Mouse (Mus musculus) kidney, adult 18-20 months (tissue): ENCODE results near the gene Tagap1.
"Not testable (repeated sequence)": the region's sequence is repeated elsewhere in the genome, so short reads cannot be mapped to it uniquely, and the experiment has no call there.

Experiments
- DNase-seq: peaks from one replicate; pipeline ENCODE4 v3.0.0; 2021

The Tagap1 gene

DNA sequence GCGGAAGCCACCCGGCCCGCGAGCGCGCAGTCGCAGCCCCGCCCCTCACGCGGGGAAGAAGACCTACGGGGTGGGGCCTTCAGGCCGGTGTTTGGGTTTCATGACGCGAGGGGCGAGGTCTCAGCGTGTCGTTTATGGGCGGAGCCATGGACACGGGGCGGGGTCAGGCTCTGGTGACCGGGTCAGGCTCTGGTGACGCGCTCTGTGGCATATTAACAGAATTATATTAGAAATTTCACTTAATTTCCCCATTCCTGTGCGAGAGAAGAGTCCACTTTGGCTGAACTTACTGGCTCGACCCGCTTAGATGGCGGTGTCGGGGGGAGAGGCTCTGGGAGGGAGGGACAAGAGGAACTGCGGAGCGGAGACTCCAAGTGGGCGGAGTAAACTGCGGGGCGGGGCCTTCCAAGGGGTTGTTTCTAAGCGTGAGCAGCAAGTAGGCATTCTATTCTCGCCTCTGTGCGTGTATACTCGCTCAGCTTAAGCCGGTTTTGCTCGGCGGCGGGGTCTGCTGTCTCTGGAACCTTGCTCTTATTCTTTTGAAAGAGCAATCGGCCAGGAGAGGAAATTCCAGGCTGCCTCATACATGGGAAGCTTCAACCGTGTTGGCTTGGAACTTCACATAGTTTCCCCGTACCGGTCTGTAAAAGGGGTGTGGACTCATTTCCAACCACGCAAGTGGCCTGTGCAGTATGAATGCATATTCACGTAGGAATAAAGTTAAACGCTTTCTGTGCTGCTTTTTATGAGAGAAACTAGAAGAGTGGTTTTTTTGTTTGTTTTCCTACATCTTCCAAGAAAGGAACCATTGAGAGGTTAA is 435 bp upstream of the Tagap1 start:
- peak; percentile 72 for DNase-seq

DNA sequence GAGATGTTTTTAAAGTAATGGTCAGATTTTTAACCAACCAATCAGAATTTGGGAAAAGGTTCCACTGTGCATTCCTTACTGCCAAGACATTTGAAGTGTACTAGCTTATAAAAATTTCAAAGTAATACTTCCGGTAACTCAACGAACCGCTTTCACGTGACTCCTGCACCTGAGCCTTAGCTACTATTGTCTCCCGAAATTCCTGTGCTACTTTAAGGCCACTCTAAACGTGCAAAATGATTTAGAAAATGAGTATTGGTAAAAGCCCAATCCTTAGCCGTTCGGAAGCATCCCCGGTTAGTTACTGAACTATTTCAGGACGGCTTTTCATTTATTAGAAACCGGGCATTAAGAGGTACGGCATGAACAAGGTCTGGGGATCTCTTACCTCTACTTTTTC is 607 bp downstream of the Tagap1 start:
- not testable (repeated sequence) for DNase-seq

DNA sequence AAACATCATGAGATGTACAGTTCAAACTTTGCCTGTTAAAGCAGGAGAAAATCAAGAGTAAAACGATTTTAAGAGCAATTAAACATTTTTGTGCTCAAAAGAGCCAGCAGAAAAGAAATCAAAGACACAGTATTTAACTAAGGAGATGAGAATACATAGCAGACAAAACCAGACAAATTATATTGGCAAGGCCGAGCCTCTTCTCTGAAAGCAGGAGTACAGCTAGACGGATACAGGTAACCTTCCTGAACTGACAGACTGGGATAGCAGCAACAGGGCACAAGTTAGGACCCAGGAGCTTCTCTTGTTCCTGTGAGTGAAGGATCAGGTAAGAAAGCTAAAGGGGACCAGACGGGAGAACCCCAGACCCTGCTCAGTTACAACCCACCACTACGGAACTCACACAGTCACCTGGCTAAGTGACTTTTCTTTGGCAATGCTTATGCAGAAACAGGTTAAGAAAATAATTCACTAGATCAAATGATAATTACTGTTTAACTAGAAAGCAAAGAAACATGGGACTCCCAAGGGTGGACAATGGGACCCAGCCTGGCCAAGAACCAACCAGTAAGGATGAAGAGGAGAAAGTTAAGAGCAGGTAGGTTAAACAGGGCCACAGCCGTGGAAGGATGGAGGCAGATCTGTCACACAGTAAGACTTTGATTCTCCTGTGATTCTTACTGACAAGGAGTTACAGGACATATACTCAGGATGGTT is 1.3 kb downstream of the Tagap1 start:
- peak; percentile 47 for DNase-seq

GRCm38 (mm10) chr17:6958881-6959280 is 2.1 kb downstream of the Tagap1 start:
- not testable (repeated sequence) for DNase-seq

DNA sequence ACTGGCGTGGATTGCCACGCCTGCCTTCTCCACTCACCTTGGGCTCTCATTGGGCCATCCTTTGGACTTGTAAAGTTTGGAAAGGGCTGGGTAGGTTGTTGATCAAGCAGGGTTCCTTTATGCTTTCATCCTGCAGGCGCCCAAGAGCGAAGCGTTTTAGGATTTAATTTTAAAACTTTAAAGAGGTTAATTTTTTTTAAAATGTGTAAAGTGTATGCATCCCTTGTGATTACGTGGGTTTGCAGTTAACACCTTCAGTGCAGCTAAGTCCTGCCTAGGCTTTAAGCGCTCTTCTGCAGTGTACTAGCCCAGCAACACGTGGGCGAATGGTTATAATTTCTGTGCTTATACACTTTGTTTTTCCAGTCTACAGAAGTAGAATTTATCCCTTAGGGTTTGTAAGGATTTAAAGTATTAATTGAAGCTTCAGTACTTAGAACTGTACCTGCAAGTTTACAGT is 12.2 kb downstream of the Tagap1 start:
- not testable (repeated sequence) for DNase-seq

- peak; percentile 91 for DNase-seq
These were observed 12.8 kb downstream of the Tagap1 start, which contains the start of gene Rsph3b for GRCm38 (mm10) chr17:6947984-6948768. Gene Rsph3b (minus strand): TSS chr17:6948682.

DNA sequence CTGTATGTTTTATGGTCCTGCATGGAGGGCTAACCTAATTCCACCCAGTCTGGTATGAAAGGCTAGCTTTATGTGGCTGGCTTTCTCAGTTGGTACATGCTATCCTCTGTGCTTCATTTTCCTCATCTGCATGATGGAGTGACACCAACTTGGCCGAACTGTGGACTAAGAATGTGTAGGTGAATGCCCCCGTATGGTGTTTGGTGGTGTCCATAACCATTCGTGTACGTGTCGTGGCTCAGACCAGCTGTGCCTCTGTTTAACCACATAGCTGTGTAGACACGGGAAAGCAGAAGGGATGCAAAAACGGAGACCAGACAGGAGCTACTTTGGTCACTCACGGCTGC is 13.3 kb downstream of the Tagap1 start:
- not testable (repeated sequence) for DNase-seq

- DNase-seq: not testable (repeated sequence)
These were observed 18.4 kb downstream of the Tagap1 start for GRCm38 (mm10) chr17:6942560-6942959.

DNA sequence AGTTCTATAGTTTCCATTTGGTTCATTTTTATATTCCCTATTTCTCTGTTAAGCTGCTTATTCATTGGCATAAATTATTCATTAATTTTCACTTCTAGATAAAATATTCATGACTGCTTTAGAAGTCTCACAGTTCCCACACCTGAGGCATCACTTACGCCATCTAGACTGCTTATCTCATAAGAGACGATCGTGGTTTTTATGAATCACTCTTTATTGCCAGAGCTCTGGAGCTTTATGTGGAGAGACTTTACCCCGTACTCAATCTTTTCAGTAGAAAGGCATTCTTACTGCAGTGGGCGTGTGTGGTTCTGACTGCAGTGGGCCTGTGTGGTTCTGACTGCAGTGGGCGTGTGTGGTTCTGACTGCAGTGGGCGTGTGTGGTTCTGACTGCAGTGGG is 29.3 kb downstream of the Tagap1 start:
- DNase-seq: not testable (repeated sequence)

GRCm38 (mm10) chr17:6920351-6920894 is 40.5 kb downstream of the Tagap1 start:
- DNase-seq: not testable (repeated sequence)

DNA sequence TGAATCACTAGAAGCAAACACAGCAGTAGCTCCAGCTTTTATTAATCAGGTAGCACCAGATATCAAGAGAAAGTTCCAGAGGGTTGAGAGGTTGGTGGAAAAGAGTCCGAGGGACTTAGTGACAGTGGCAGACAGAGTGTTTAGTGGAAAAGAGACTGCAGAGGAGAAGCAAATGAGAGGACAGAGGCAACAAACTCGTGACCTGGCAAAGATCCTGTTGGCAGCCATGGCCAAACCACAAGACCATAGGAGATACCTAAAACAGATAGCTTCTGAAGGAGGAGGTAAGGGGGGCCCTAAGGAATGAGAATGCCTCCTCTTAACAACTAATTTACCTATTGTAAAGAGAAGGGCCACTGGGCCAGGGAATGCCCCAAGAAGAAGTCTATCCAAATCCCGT is 41.6 kb downstream of the Tagap1 start:
- not testable (repeated sequence) for DNase-seq

- not testable (repeated sequence) for DNase-seq
These were observed 45.7 kb downstream of the Tagap1 start for GRCm38 (mm10) chr17:6915282-6915681.

GRCm38 (mm10) chr17:6914066-6914465 is 46.9 kb downstream of the Tagap1 start:
- DNase-seq: not testable (repeated sequence)
